Mouse (Mus musculus) heart, adult 2 months (tissue): ENCODE measurements around the gene Bex2.

ENCODE experiments used
- CTCF ChIP-seq: fragments of 200-600 bp; IDR thresholded peaks from 2 replicates; pipeline ENCODE4 v1.8.1; 2022; ENCODE audit warnings: antibody characterized with exemption, mild to moderate bottlenecking, moderate library complexity
- POLR2A ChIP-seq: fragments of 200-500 bp; IDR thresholded peaks from 2 replicates; pipeline ENCODE4 v1.6.1; 2011; ENCODE audit warnings: mild to moderate bottlenecking, low read depth, low read length, control low read depth; ENCODE audit not compliant: insufficient read depth

DNA sequence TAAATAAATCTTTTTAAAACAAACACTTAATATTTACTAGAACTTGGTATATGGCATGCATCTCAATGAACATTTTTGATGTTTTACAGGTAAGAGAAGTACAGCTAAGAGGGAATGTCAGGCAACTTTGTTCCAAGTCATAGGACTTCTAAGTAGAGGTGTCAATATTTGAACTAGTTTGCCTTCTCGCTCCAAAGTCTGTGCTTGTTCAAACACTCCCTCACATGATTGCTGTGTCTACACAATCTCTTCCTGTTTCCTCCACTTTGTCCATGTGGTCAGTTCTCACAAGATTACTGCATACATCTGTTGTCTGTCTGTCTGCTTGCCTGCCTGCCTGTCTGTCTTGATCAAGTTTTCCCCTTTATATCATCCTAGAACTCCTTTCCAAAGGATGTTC, 7.3 kb downstream of the Bex2 start:
- TF ChIP-seq POLR2A (no peak), CTCF (no peak)
